Mouse (Mus musculus): ENCODE data around the gene Cpvl. TPM values are rescaled to one million over a fixed set of nuclear protein-coding genes. Genes with fewer than 3 reads are reported as not detected.

Gene Cpvl
- polyA plus RNA-seq, 1 experiment, result 0.26 TPM

DNA sequence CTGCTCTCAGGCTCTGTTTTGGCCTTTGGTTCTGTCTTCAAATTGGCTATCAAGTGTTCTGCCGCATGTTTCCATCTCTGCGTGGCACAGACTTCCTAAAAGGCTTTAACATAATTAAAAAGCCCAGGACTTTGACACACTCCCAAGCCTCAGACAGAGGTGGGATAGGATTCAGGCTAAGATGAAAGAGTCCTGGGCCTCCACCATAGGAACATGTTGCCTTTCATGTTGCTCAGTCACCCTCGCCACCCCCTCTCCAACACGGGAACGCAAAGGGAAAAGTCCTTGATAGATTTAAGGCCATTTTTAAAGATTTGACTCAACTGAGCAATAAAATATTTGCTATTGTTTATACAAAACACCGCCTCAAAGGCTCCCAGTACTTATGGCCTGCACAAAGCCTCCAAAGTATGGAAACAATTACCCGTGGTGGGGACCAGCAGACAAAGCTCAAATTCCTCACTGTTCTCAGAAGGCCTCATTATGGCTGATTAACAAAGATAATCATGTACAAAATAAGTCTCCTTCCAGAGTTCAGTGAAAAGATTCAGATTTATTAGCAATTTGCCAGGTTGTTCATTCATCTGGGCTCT, 80.5 kb downstream of the Cpvl start:
- no peak for DNase-seq
- TF ChIP-seq POLR2A (IDR thresholded peaks at IDR 0.05; ENCODE audit: borderline replicate concordance, insufficient read depth, low read length), result no peak
- TF ChIP-seq CTCF (IDR thresholded peaks at IDR 0.05; ENCODE audit: borderline replicate concordance, insufficient read depth, low read depth, low read length), result no peak

DNA sequence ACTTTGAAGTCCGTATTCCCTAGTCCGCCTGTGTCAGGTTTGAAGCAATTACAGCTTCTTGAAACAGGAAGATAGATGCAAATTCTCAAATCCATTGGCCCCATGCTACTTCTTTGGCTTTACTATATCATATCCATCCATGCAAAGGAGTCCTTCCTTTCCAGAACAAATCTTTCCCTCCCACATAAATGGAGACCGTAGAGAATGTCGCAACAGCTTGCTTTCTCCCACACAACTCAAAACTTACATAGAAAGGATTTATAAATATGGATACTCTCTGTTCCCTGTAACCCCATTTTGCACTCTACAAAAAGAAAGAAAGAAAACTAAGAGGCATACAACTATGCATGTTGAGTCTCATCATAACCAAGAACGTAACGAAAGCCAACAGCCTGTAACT, 81.3 kb downstream of the Cpvl start:
- TF ChIP-seq POLR2A (IDR thresholded peaks at IDR 0.05; ENCODE audit: borderline replicate concordance, insufficient read depth, low read length), result no peak
- TF ChIP-seq CTCF (IDR thresholded peaks at IDR 0.05; ENCODE audit: borderline replicate concordance, insufficient read depth, low read depth, low read length), result no peak
- 97% methylated on average over 6 of the region's 6 CpGs for WGBS
- Histone ChIP-seq H3K4me1 (ENCODE audit: control insufficient read depth, insufficient read depth, low read length) (0 out of 2 replicates have a peak, but pooled peaks cover 5% of the 10 kb centered on the region), H3K4me3 (replicated peaks; ENCODE audit: insufficient read depth, low read depth, low read length) (no peak overlapping the region), H3K27me3 (ENCODE audit: control insufficient read depth, insufficient read depth, low read length) (no peaks in the 10 kb centered on the region), H3K27ac (ENCODE audit: insufficient read depth, low read length) (no peak overlapping the region)
- no peak for DNase-seq

More for the DNA sequence above, 80.5 kb downstream of the Cpvl start:
- Histone ChIP-seq H3K27me3 (ENCODE audit: control insufficient read depth, insufficient read depth, low read length) (no peaks in the 10 kb centered on the region), H3K4me1 (ENCODE audit: control insufficient read depth, insufficient read depth, low read length) (0 out of 2 replicates have a peak, but pooled peaks cover 5% of the 10 kb centered on the region), H3K27ac (ENCODE audit: insufficient read depth, low read length) (no peak overlapping the region), H3K4me3 (replicated peaks; ENCODE audit: insufficient read depth, low read depth, low read length) (no peak overlapping the region)
- WGBS, result 78% methylated on average over 7 of the region's 7 CpGs

- Histone ChIP-seq H3K4me3 (replicated peaks; ENCODE audit: insufficient read depth, low read depth, low read length) (no peak overlapping the region), H3K27ac (ENCODE audit: insufficient read depth, low read length) (no peak overlapping the region), H3K4me1 (ENCODE audit: control insufficient read depth, insufficient read depth, low read length) (no peaks in the 10 kb centered on the region), H3K27me3 (ENCODE audit: control insufficient read depth, insufficient read depth, low read length) (no peaks in the 10 kb centered on the region)
- no peak for TF ChIP-seq CTCF (IDR thresholded peaks at IDR 0.05; ENCODE audit: borderline replicate concordance, insufficient read depth, low read depth, low read length)
- TF ChIP-seq POLR2A (IDR thresholded peaks at IDR 0.05; ENCODE audit: borderline replicate concordance, insufficient read depth, low read length), result no peak
- no peak for DNase-seq
- WGBS, result 85% methylated on average over 3 of the region's 3 CpGs
These were observed 84.7 kb downstream of the Cpvl start for GRCm38 (mm10) chr6:53893731-53894130.

- no peaks in the 10 kb centered on the region for H3K4me1 ChIP-seq (ENCODE audit: control insufficient read depth, insufficient read depth, low read length)
- no peak overlapping the region for H3K27ac ChIP-seq (ENCODE audit: insufficient read depth, low read length)
- no peaks in the 10 kb centered on the region for H3K27me3 ChIP-seq (ENCODE audit: control insufficient read depth, insufficient read depth, low read length)
- H3K4me3 ChIP-seq (replicated peaks; ENCODE audit: insufficient read depth, low read depth, low read length), result no peak overlapping the region
- 77% methylated on average over 3 of the region's 3 CpGs for WGBS
- TF ChIP-seq POLR2A (IDR thresholded peaks at IDR 0.05; ENCODE audit: borderline replicate concordance, insufficient read depth, low read length) (no peak), CTCF (IDR thresholded peaks at IDR 0.05; ENCODE audit: borderline replicate concordance, insufficient read depth, low read depth, low read length) (no peak)
- no peak for DNase-seq
These were observed 87.4 kb downstream of the Cpvl start for GRCm38 (mm10) chr6:53891109-53891508.

- DNase-seq, result peak in 1 of 2 experiments; percentile 26
- WGBS, result 74% methylated on average over 4 of the region's 4 CpGs
These were observed 93.5 kb downstream of the Cpvl start for GRCm38 (mm10) chr6:53884931-53885330.

DNA sequence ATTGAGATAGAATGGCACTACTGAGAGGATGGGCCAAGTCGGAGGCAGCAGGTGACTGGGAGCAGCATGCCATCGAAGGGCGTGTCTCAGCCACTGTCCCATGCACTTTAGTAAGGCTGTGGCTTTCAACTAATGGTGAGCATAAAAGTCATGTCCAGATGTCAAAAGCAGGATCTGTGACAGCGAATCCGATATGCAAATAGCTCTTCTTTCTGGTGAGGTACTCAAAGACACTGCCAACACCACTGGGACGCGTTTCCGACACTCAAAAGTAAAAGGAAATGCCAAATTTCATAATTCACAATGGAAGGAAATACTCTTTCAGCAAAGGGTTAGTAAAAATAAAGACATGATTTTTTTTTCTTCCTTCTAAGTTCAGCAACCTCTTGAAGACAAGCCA, 94.0 kb downstream of the Cpvl start:
- Histone ChIP-seq H3K27ac (ENCODE audit: insufficient read depth, low read length) (no peak overlapping the region), H3K4me1 (ENCODE audit: control insufficient read depth, insufficient read depth, low read length) (no peaks in the 10 kb centered on the region), H3K4me3 (replicated peaks; ENCODE audit: insufficient read depth, low read depth, low read length) (no peak overlapping the region), H3K27me3 (ENCODE audit: control insufficient read depth, insufficient read depth, low read length) (no peaks in the 10 kb centered on the region)
- no peak for DNase-seq
- WGBS, result 89% methylated on average over 8 of the region's 8 CpGs
- no peak for TF ChIP-seq POLR2A (IDR thresholded peaks at IDR 0.05; ENCODE audit: borderline replicate concordance, insufficient read depth, low read length)

More at GRCm38 (mm10) chr6:53884931-53885330, 93.5 kb downstream of the Cpvl start:
- H3K4me3 ChIP-seq (replicated peaks; ENCODE audit: insufficient read depth, low read depth, low read length), result no peak overlapping the region
- TF ChIP-seq CTCF (IDR thresholded peaks at IDR 0.05; ENCODE audit: borderline replicate concordance, insufficient read depth, low read depth, low read length), result no peak
- TF ChIP-seq POLR2A (IDR thresholded peaks at IDR 0.05; ENCODE audit: borderline replicate concordance, insufficient read depth, low read length), result no peak
- no peaks in the 10 kb centered on the region for H3K27me3 ChIP-seq (ENCODE audit: control insufficient read depth, insufficient read depth, low read length)
- no peaks in the 10 kb centered on the region for H3K4me1 ChIP-seq (ENCODE audit: control insufficient read depth, insufficient read depth, low read length)
- no peak overlapping the region for H3K27ac ChIP-seq (ENCODE audit: insufficient read depth, low read length)

- H3K4me1 ChIP-seq (ENCODE audit: control insufficient read depth, insufficient read depth, low read length), result no peaks in the 10 kb centered on the region
- 90% methylated on average over 7 of the region's 7 CpGs for WGBS
- DNase-seq, result no peak
- no peak overlapping the region; the same call in 1 of the 2 replicates for H3K27ac ChIP-seq (ENCODE audit: insufficient read depth, low read length)
- TF ChIP-seq POLR2A (IDR thresholded peaks at IDR 0.05; ENCODE audit: borderline replicate concordance, insufficient read depth, low read length), result no peak
- TF ChIP-seq CTCF (IDR thresholded peaks at IDR 0.05; ENCODE audit: borderline replicate concordance, insufficient read depth, low read depth, low read length), result no peak
- no peaks in the 10 kb centered on the region for H3K27me3 ChIP-seq (ENCODE audit: control insufficient read depth, insufficient read depth, low read length)
- no peak overlapping the region for H3K4me3 ChIP-seq (replicated peaks; ENCODE audit: insufficient read depth, low read depth, low read length)
These were observed 95.1 kb downstream of the Cpvl start for GRCm38 (mm10) chr6:53883405-53883804.

DNA sequence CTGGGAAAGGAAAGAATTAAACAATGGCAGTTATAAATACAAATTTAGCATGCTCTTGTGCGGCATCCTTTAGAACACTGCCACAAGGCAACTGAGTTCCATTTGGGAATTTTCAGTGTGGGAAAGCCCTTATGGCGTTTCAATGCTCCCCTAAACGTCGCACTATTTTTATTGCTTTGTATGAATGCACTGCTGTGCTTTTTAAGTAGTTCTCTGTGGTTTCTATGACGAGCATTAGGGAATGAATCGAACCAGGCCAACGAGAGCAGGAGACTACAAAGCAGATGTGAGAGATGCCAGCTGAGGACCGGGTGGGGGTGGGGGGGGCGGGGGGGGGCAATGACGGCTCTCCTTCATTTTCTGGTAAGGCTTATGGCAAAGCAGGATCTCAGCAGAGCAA, 96.8 kb downstream of the Cpvl start:
- TF ChIP-seq CTCF (IDR thresholded peaks at IDR 0.05; ENCODE audit: borderline replicate concordance, insufficient read depth, low read depth, low read length), result no peak
- TF ChIP-seq POLR2A (IDR thresholded peaks at IDR 0.05; ENCODE audit: borderline replicate concordance, insufficient read depth, low read length), result no peak
- WGBS, result 44% methylated on average over 10 of the region's 10 CpGs
- Histone ChIP-seq H3K27ac (ENCODE audit: insufficient read depth, low read length) (no peak overlapping the region), H3K4me1 (ENCODE audit: control insufficient read depth, insufficient read depth, low read length) (no peaks in the 10 kb centered on the region), H3K27me3 (ENCODE audit: control insufficient read depth, insufficient read depth, low read length) (no peaks in the 10 kb centered on the region), H3K4me3 (replicated peaks; ENCODE audit: insufficient read depth, low read depth, low read length) (no peak overlapping the region)
- no peak for DNase-seq
